Mouse (Mus musculus): ENCODE measurements around the gene Smim6. TPM values are rescaled to one million over a fixed set of nuclear protein-coding genes. Genes with fewer than 3 reads are reported as not detected.
A peak's percentile ranks its signal among the peaks of the same experiment; 100 is the strongest.

Smim6 gene
- polyA plus RNA-seq, 1 experiment from 2014 or later, result 0.77 TPM

DNA sequence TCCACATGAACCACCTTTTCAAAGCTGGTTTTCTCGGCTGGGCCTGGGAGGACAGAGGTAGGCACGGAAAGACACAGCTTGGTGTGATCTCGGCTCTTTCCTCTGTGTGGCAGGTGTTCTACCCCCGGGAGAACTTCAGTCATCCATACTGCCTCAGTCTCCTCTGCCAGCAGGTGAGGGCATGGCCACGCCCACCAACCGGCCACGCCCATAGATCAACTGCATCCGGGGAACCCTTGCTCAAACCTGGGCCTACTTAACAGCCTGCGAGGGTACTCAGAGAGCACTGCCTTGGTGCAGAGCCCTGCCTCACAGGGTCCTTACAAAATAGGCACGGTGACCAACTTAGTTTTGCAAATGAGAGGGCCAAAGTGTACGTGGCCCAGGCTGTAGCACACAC lies 26.5 kb upstream of the Smim6 start:
- 75% methylated on average over 11 of the region's 11 CpGs for WGBS

DNA sequence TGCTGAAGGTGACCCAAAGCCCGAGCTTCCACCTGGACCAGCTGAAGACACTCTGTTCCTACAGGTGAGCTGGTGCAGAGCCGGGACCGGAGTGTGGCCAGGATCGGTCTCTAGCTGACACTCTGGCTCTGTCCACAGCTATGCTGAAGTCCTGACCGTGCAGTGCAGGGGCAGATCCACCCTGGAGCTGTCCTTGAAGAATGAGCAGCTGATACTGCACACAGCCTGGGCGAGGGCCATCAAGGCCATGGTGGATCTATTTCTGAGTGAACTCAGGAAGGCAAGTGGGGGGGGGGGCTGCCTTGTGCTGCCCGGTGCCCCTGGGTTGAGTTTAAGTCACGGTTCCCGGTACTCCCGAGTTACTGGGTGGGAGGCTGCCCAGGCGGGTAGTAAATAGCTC lies 25.4 kb upstream of the Smim6 start:
- Histone ChIP-seq H3K9ac (no peak overlapping the region), H3K4me2 (no peak overlapping the region), H3K27ac (ENCODE audit: poor library complexity, severe bottlenecking) (no peak overlapping the region), H3K27me3 (replicated peaks) (peaks cover 29% of the 10 kb centered on the region), H3K4me1 (replicated peaks) (no peaks in the 10 kb centered on the region), H3K9me3 (replicated peaks) (no peaks in the 10 kb centered on the region), H3K4me3 (no peak overlapping the region), H3K36me3 (no peaks in the 10 kb centered on the region)
- 80% methylated on average over 11 of the region's 11 CpGs for WGBS
- ATAC-seq (ENCODE audit: insufficient number of reproducible peaks, low FRiP score), result no peak

More for the DNA sequence above, 26.5 kb upstream of the Smim6 start:
- Histone ChIP-seq H3K9me3 (replicated peaks) (no peaks in the 10 kb centered on the region), H3K27ac (ENCODE audit: poor library complexity, severe bottlenecking) (no peak overlapping the region), H3K4me2 (no peak overlapping the region), H3K4me3 (no peak overlapping the region), H3K4me1 (replicated peaks) (no peaks in the 10 kb centered on the region), H3K27me3 (replicated peaks) (peaks cover 30% of the 10 kb centered on the region), H3K9ac (no peak overlapping the region), H3K36me3 (no peaks in the 10 kb centered on the region)
- ATAC-seq (ENCODE audit: insufficient number of reproducible peaks, low FRiP score), result no peak

- Histone ChIP-seq H3K36me3 (peaks cover 7% of the 10 kb centered on the region; the same call in 1 of the 2 replicates), H3K9me3 (replicated peaks) (no peaks in the 10 kb centered on the region), H3K4me1 (replicated peaks) (peaks cover 5% of the 10 kb centered on the region; the same call in 1 of the 2 replicates), H3K4me3 (no peak overlapping the region), H3K27me3 (replicated peaks) (peaks cover 15% of the 10 kb centered on the region), H3K27ac (ENCODE audit: poor library complexity, severe bottlenecking) (no peak overlapping the region), H3K9ac (no peak overlapping the region; the same call in 1 of the 2 replicates), H3K4me2 (no peak overlapping the region)
- ATAC-seq (ENCODE audit: insufficient number of reproducible peaks, low FRiP score), result no peak
- 85% methylated on average over 5 of the region's 5 CpGs for WGBS
Measured at GRCm38 (mm10) chr11:115888020-115888419, 23.8 kb upstream of the Smim6 start.

- 73% methylated on average over 6 of the region's 6 CpGs for WGBS
- Histone ChIP-seq H3K27me3 (replicated peaks) (peaks cover 3% of the 10 kb centered on the region), H3K27ac (ENCODE audit: poor library complexity, severe bottlenecking) (no peak overlapping the region), H3K9me3 (replicated peaks) (no peaks in the 10 kb centered on the region), H3K4me3 (no peak overlapping the region), H3K4me2 (no peak overlapping the region), H3K9ac (no peak overlapping the region), H3K4me1 (replicated peaks) (peaks cover 5% of the 10 kb centered on the region; the same call in 1 of the 2 replicates), H3K36me3 (peaks cover 18% of the 10 kb centered on the region)
- ATAC-seq (ENCODE audit: insufficient number of reproducible peaks, low FRiP score), result no peak
Measured at GRCm38 (mm10) chr11:115889159-115889558, 22.7 kb upstream of the Smim6 start.

GRCm38 (mm10) chr11:115892213-115892612 lies 19.6 kb upstream of the Smim6 start:
- H3K36me3 ChIP-seq, result peaks cover 39% of the 10 kb centered on the region
- no peak for ATAC-seq (ENCODE audit: insufficient number of reproducible peaks, low FRiP score)

GRCm38 (mm10) chr11:115893071-115893470 lies 18.7 kb upstream of the Smim6 start:
- Histone ChIP-seq H3K9me3 (replicated peaks) (no peaks in the 10 kb centered on the region), H3K36me3 (peaks cover 42% of the 10 kb centered on the region), H3K27ac (ENCODE audit: poor library complexity, severe bottlenecking) (no peak overlapping the region), H3K4me1 (replicated peaks) (peaks cover 5% of the 10 kb centered on the region; the same call in 1 of the 2 replicates), H3K4me2 (no peak overlapping the region), H3K9ac (no peak overlapping the region), H3K4me3 (no peak overlapping the region), H3K27me3 (replicated peaks) (no peaks in the 10 kb centered on the region)
- no peak for ATAC-seq (ENCODE audit: insufficient number of reproducible peaks, low FRiP score)
- 89% methylated on average over 9 of the region's 9 CpGs for WGBS

More at GRCm38 (mm10) chr11:115892213-115892612, 19.6 kb upstream of the Smim6 start:
- Histone ChIP-seq H3K9ac (no peak overlapping the region), H3K27me3 (replicated peaks) (no peaks in the 10 kb centered on the region), H3K9me3 (replicated peaks) (no peaks in the 10 kb centered on the region), H3K4me1 (replicated peaks) (peaks cover 5% of the 10 kb centered on the region; the same call in 1 of the 2 replicates), H3K27ac (ENCODE audit: poor library complexity, severe bottlenecking) (no peak overlapping the region), H3K4me2 (no peak overlapping the region), H3K4me3 (no peak overlapping the region)
- 48% methylated on average over 6 of the region's 6 CpGs for WGBS

- no peaks in the 10 kb centered on the region for H3K27me3 ChIP-seq (replicated peaks)
- no peak overlapping the region for H3K27ac ChIP-seq (ENCODE audit: poor library complexity, severe bottlenecking)
- H3K4me2 ChIP-seq, result no peak overlapping the region
- 59% methylated on average over 14 of the region's 14 CpGs for WGBS
- no peak overlapping the region for H3K4me3 ChIP-seq
- H3K9ac ChIP-seq, result no peak overlapping the region
- H3K36me3 ChIP-seq, result peaks cover 42% of the 10 kb centered on the region
- ATAC-seq (ENCODE audit: insufficient number of reproducible peaks, low FRiP score), result no peak
- H3K4me1 ChIP-seq (replicated peaks), result peaks cover 22% of the 10 kb centered on the region
- H3K9me3 ChIP-seq (replicated peaks), result no peaks in the 10 kb centered on the region
Measured at GRCm38 (mm10) chr11:115894755-115895520, 16.9 kb upstream of the Smim6 start.

GRCm38 (mm10) chr11:115898446-115898845 lies 13.4 kb upstream of the Smim6 start:
- 76% methylated on average over 7 of the region's 7 CpGs for WGBS
- ATAC-seq (ENCODE audit: insufficient number of reproducible peaks, low FRiP score), result no peak
- peaks cover 32% of the 10 kb centered on the region for H3K36me3 ChIP-seq
- H3K27ac ChIP-seq (ENCODE audit: poor library complexity, severe bottlenecking), result no peak overlapping the region
- no peak overlapping the region for H3K4me2 ChIP-seq
- H3K4me1 ChIP-seq (replicated peaks), result peaks cover 52% of the 10 kb centered on the region
- no peaks in the 10 kb centered on the region for H3K9me3 ChIP-seq (replicated peaks)
- H3K27me3 ChIP-seq (replicated peaks), result no peaks in the 10 kb centered on the region
- H3K9ac ChIP-seq, result no peak overlapping the region; the same call in 1 of the 2 replicates
- no peak overlapping the region for H3K4me3 ChIP-seq

DNA sequence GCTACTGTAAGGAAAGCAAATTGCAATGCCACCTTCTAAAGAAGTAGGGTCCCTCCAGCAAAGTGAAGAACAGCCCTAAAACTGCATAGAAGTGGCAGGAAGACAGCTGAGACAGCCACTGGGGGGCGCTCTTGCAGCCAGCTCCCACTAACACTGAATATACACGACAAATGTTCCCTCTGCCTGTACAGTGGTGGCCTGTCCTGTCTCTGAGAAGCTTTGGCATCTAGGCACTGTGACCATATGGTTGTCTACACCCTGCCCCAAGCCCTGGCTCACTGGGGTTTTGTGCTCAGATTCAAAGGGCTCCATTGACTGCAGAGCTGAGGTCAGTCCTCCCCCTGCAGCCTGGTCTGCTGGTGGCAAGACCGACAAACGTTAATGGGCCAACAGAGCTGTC lies 12.9 kb upstream of the Smim6 start:
- Histone ChIP-seq H3K4me1 (replicated peaks) (peaks cover 56% of the 10 kb centered on the region), H3K27ac (ENCODE audit: poor library complexity, severe bottlenecking) (peak overlapping the region; percentile 96), H3K4me3 (no peak overlapping the region), H3K36me3 (peaks cover 27% of the 10 kb centered on the region), H3K9ac (no peak overlapping the region; the same call in 1 of the 2 replicates), H3K27me3 (replicated peaks) (no peaks in the 10 kb centered on the region), H3K4me2 (no peak overlapping the region), H3K9me3 (replicated peaks) (no peaks in the 10 kb centered on the region)
- ATAC-seq (ENCODE audit: insufficient number of reproducible peaks, low FRiP score), result no peak
- 11% methylated on average over 4 of the region's 4 CpGs for WGBS

DNA sequence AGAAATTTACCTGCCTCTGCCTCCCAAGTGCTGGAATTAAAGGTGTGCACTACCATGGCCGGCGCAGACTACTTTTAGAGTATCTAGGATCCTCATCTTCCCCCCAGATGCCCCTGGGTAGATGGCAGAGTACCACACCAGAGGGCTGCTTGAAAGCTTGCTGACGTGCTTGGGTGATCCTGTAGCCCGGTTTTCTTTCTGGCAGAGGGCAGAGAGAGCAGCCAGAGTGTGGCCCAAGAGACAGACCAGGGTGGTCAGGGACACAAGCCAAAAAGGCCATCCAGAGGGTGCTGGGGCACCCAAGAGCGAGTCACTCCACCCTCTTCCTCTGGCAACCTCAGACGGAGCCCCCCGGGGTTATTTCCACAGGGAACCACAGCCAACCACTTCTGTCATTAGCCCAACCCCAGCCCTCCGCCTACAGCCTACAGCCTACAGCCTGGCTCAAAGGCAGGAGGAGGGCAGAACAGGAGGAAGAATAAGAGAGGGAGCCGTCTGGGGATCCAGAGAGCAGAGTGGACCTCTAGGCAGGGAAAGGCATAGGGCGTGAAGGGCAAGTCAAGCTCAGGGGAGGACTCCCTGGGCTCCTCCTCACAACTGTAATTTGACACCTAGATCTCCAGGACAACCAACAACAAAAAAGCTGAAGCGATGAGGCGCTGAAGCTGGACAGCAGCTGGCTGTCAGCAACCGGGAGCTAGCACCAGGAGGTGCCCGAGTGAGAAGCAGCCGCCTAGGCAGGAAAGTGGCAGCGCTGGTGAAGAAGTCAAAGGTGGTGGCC lies 12.1 kb upstream of the Smim6 start, which contains the start of gene Smim5:
Gene Smim5, plus strand, starts transcription at position 481 of the 781 bp plus-strand sequence.
- WGBS, result 30% methylated on average over 16 of the region's 16 CpGs
- H3K27ac ChIP-seq (ENCODE audit: poor library complexity, severe bottlenecking), result peak within 1 kb of the TSS; percentile 96

More for the DNA sequence above, 12.1 kb upstream of the Smim6 start, which contains the start of gene Smim5:
- peak within 1 kb of the TSS; percentile 65 for H3K4me2 ChIP-seq
- peaks cover 23% of the 10 kb centered on the region for H3K36me3 ChIP-seq
- peaks cover 64% of the 10 kb centered on the region for H3K4me1 ChIP-seq (replicated peaks)
- H3K9ac ChIP-seq, result peak within 1 kb of the TSS; percentile 62
- H3K4me3 ChIP-seq, result peak within 1 kb of the TSS; percentile 39
- peak; percentile 33; the same call in 1 of the 2 replicates for ATAC-seq (ENCODE audit: insufficient number of reproducible peaks, low FRiP score)
- H3K9me3 ChIP-seq (replicated peaks), result no peaks in the 10 kb centered on the region
- no peaks in the 10 kb centered on the region for H3K27me3 ChIP-seq (replicated peaks)

Data from heart, embryonic 12.5 days (tissue).